Comparison of ENCODE assay signal across 17 mouse cellular contexts in the genomic region with DNA sequence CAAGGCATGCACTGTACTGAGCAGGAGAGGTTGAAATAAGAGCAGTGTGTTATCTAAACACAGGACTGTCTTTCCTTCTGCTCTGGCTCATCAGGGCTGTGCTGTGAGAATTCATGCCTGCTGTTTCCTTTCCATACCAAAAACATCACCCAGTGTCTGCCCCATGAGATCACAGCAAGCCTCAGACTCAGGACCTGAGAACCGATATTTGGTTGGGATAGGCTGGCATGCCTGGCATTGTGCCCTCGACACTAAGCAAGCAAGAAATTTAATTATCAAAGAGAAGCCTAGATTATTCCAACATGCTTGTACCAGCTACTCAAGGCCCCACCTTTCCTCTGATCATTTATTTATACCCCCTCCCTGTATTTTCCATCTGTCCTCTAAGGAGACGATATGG. TPM values are rescaled to one million over a fixed set of nuclear protein-coding genes. Genes with fewer than 3 reads are reported as not detected.
DNase-seq lines count a peak whose midpoint lies in the region; ATAC-seq and TF ChIP-seq lines count a peak whose summit lies in the region.
"Had no signal": no experiment of that assay in that cellular context is flagged by ENCODE, and none has a peak within 500 bp of the region (broad histone marks: within the 10 kb centered on the region; RNA-seq: fewer than 3 reads in every experiment).

No protein-coding gene starts in this region.

- 48% methylated on average over 3 of the region's 3 CpGs for WGBS in forebrain, postnatal 0 days
- WGBS in forebrain, embryonic 12.5 days, result 82% methylated on average over 3 of the region's 3 CpGs
- 77% methylated on average over 3 of the region's 3 CpGs for WGBS in liver, embryonic 11.5 days
- 81% methylated on average over 3 of the region's 3 CpGs for WGBS in liver, postnatal 0 days (ENCODE audit: insufficient replicate concordance)
- WGBS in embryonic facial prominence, embryonic 13.5 days, result 65% methylated on average over 3 of the region's 3 CpGs
- WGBS in liver, embryonic 13.5 days (ENCODE audit: insufficient replicate concordance), result 76% methylated on average over 3 of the region's 3 CpGs

- H3K27ac ChIP-seq in forebrain, postnatal 0 days (ENCODE audit: low read depth, low read length), result no peak overlapping the region
- H3K27ac ChIP-seq in forebrain, embryonic 12.5 days, result no peak overlapping the region
- H3K27ac ChIP-seq in liver, embryonic 11.5 days (ENCODE audit: low read depth, low read length), result no peak overlapping the region
- no peak overlapping the region for H3K27ac ChIP-seq in liver, postnatal 0 days (ENCODE audit: low read depth)
- no peak overlapping the region for H3K27ac ChIP-seq in embryonic facial prominence, embryonic 13.5 days
- no peak overlapping the region for H3K27ac ChIP-seq in liver, embryonic 13.5 days
- H3K27ac ChIP-seq: hindbrain, embryonic 10.5 days; kidney, embryonic 15.5 days; lung, embryonic 15.5 days; macrophage had no signal

- no peaks in the 10 kb centered on the region for H3K36me3 ChIP-seq in forebrain, postnatal 0 days (ENCODE audit: insufficient read depth)
- H3K36me3 ChIP-seq in forebrain, embryonic 12.5 days (replicated peaks), result no peaks in the 10 kb centered on the region
- H3K36me3 ChIP-seq in liver, embryonic 11.5 days (ENCODE audit: control insufficient read depth, insufficient read depth, low read length), result no peaks in the 10 kb centered on the region
- H3K36me3 ChIP-seq in liver, postnatal 0 days (replicated peaks; ENCODE audit: insufficient read depth, low read length), result no peaks in the 10 kb centered on the region
- H3K36me3 ChIP-seq in embryonic facial prominence, embryonic 13.5 days, result no peaks in the 10 kb centered on the region
- no peaks in the 10 kb centered on the region for H3K36me3 ChIP-seq in liver, embryonic 13.5 days
- H3K36me3 ChIP-seq: kidney, embryonic 15.5 days; lung, embryonic 15.5 days had no signal

- H3K4me3 ChIP-seq in forebrain, postnatal 0 days (ENCODE audit: low read depth, low read length), result no peak overlapping the region
- no peak overlapping the region for H3K4me3 ChIP-seq in forebrain, embryonic 12.5 days (replicated peaks)
- H3K4me3 ChIP-seq in liver, embryonic 11.5 days (ENCODE audit: low read depth, low read length), result no peak overlapping the region
- H3K4me3 ChIP-seq in liver, postnatal 0 days (ENCODE audit: low read depth, low read length), result no peak overlapping the region
- H3K4me3 ChIP-seq in embryonic facial prominence, embryonic 13.5 days, result no peak overlapping the region
- H3K4me3 ChIP-seq in liver, embryonic 13.5 days (replicated peaks), result no peak overlapping the region

- no peak overlapping the region for H3K9ac ChIP-seq in forebrain, postnatal 0 days
- H3K9ac ChIP-seq in forebrain, embryonic 12.5 days, result no peak overlapping the region
- no peak overlapping the region for H3K9ac ChIP-seq in liver, embryonic 11.5 days (ENCODE audit: low read depth, low read length)
- no peak overlapping the region for H3K9ac ChIP-seq in liver, postnatal 0 days (replicated peaks)
- no peak overlapping the region for H3K9ac ChIP-seq in embryonic facial prominence, embryonic 13.5 days
- H3K9ac ChIP-seq in liver, embryonic 13.5 days, result no peak overlapping the region
- H3K9ac ChIP-seq: kidney, embryonic 15.5 days; lung, embryonic 15.5 days had no signal

- DNase-seq in forebrain, postnatal 0 days, result no peak
- DNase-seq in liver, embryonic 11.5 days (ENCODE audit: low spot score), result no peak
- no peak for DNase-seq in liver, postnatal 0 days
- DNase-seq in liver, embryonic 13.5 days, result no peak
- no peak for DNase-seq in kidney, adult 8-10 months
- DNase-seq: adrenal gland, postnatal 10 days; B cell, adult 2 months; cerebellum, adult 11 months; gastrocnemius, postnatal 10 days; heart, adult 18-20 months; right cerebral cortex, adult 18-20 months had no signal

- no peak for TF ChIP-seq CTCF in forebrain, postnatal 0 days (IDR thresholded peaks at IDR 0.05; ENCODE audit: low read depth)
- no peak for TF ChIP-seq CTCF in liver, postnatal 0 days (IDR thresholded peaks at IDR 0.05; ENCODE audit: low read depth)

- no peak for TF ChIP-seq EP300 in liver, postnatal 0 days (IDR thresholded peaks at IDR 0.05; ENCODE audit: low read depth)

- H3K4me2 ChIP-seq in forebrain, postnatal 0 days (ENCODE audit: low read depth), result peak overlapping the region; percentile 47; the same call in 1 of the 2 replicates
- H3K4me2 ChIP-seq in forebrain, embryonic 12.5 days, result no peak overlapping the region
- peak overlapping the region; percentile 51; the same call in 1 of the 2 replicates for H3K4me2 ChIP-seq in liver, embryonic 11.5 days
- H3K4me2 ChIP-seq in liver, postnatal 0 days (ENCODE audit: low read depth, low read length), result no peak overlapping the region
- H3K4me2 ChIP-seq in embryonic facial prominence, embryonic 13.5 days, result 0 out of 2 replicates have a peak overlapping the region, but pooled peaks have one; percentile 49
- H3K4me2 ChIP-seq in liver, embryonic 13.5 days, result peak overlapping the region; percentile 49

- no peaks in the 10 kb centered on the region for H3K9me3 ChIP-seq in forebrain, postnatal 0 days (ENCODE audit: low read length)
- peaks cover 2% of the 10 kb centered on the region; the same call in 1 of the 2 replicates for H3K9me3 ChIP-seq in forebrain, embryonic 12.5 days
- H3K9me3 ChIP-seq in liver, embryonic 11.5 days (ENCODE audit: control insufficient read depth, low read length), result no peaks in the 10 kb centered on the region
- H3K9me3 ChIP-seq in liver, postnatal 0 days (ENCODE audit: low read length), result no peaks in the 10 kb centered on the region; the same call in 1 of the 2 replicates
- H3K9me3 ChIP-seq in embryonic facial prominence, embryonic 13.5 days, result no peaks in the 10 kb centered on the region
- no peaks in the 10 kb centered on the region for H3K9me3 ChIP-seq in liver, embryonic 13.5 days (replicated peaks)
- H3K9me3 ChIP-seq: hindbrain, embryonic 10.5 days; kidney, embryonic 15.5 days; lung, embryonic 15.5 days had no signal

- H3K4me1 ChIP-seq in forebrain, postnatal 0 days (ENCODE audit: insufficient read depth), result no peaks in the 10 kb centered on the region
- peaks cover 20% of the 10 kb centered on the region; the same call in 1 of the 2 replicates for H3K4me1 ChIP-seq in forebrain, embryonic 12.5 days
- H3K4me1 ChIP-seq in liver, embryonic 11.5 days (replicated peaks; ENCODE audit: control insufficient read depth, insufficient read depth, low read length), result no peaks in the 10 kb centered on the region; the same call in 1 of the 2 replicates
- no peaks in the 10 kb centered on the region for H3K4me1 ChIP-seq in liver, postnatal 0 days (ENCODE audit: insufficient read depth)
- H3K4me1 ChIP-seq in embryonic facial prominence, embryonic 13.5 days, result peaks cover 5% of the 10 kb centered on the region; the same call in 1 of the 2 replicates
- peaks cover 2% of the 10 kb centered on the region for H3K4me1 ChIP-seq in liver, embryonic 13.5 days (replicated peaks)
- H3K4me1 ChIP-seq: lung, embryonic 15.5 days had no signal

- no peak for ATAC-seq in forebrain, postnatal 0 days
- ATAC-seq in forebrain, embryonic 12.5 days (ENCODE audit: low FRiP score), result no peak
- no peak for ATAC-seq in liver, embryonic 11.5 days (replicated peaks; ENCODE audit: low FRiP score)
- ATAC-seq in liver, postnatal 0 days, result no peak
- no peak for ATAC-seq in embryonic facial prominence, embryonic 13.5 days (ENCODE audit: insufficient number of reproducible peaks, insufficient read depth, low FRiP score, low TSS enrichment, low read depth)
- no peak for ATAC-seq in liver, embryonic 13.5 days (ENCODE audit: low read depth)

- H3K27me3 ChIP-seq in forebrain, postnatal 0 days (ENCODE audit: insufficient read depth, low read length), result no peaks in the 10 kb centered on the region
- no peaks in the 10 kb centered on the region for H3K27me3 ChIP-seq in forebrain, embryonic 12.5 days
- no peaks in the 10 kb centered on the region for H3K27me3 ChIP-seq in liver, embryonic 11.5 days (replicated peaks; ENCODE audit: control insufficient read depth, insufficient read depth, low read length)
- H3K27me3 ChIP-seq in liver, postnatal 0 days (ENCODE audit: insufficient read depth, low read length), result no peaks in the 10 kb centered on the region
- H3K27me3 ChIP-seq in embryonic facial prominence, embryonic 13.5 days, result no peaks in the 10 kb centered on the region
- no peaks in the 10 kb centered on the region for H3K27me3 ChIP-seq in liver, embryonic 13.5 days
- H3K27me3 ChIP-seq: kidney, embryonic 15.5 days; lung, embryonic 15.5 days had no signal

RNA-seq across cellular contexts. Expression of gene Lyrm2, which starts 34.5 kb away (rescaled TPM):
- 103 and 105 TPM in 2 replicates for total RNA-seq in forebrain, postnatal 0 days (2014; rRNA removed)
- 108 and 122 TPM in 2 replicates for polyA plus RNA-seq in forebrain, postnatal 0 days (2015; fragmentation: Nextera tagmentation; extraction: Ambion mirVana)
- polyA plus RNA-seq in forebrain, embryonic 12.5 days (2016; fragmentation: Nextera tagmentation; extraction: Ambion mirVana), result 164 and 166 TPM in 2 replicates
- polyA plus RNA-seq in liver, embryonic 11.5 days (2014; fragmentation: Nextera tagmentation; extraction: Ambion mirVana), result 56.7 and 68.0 TPM in 2 replicates
- polyA plus RNA-seq in liver, postnatal 0 days (2015; fragmentation: Nextera tagmentation; extraction: Ambion mirVana), result 46.3 and 48.6 TPM in 2 replicates
- 136 and 140 TPM in 2 replicates for polyA plus RNA-seq in embryonic facial prominence, embryonic 13.5 days (2015; fragmentation: Nextera tagmentation; extraction: Ambion mirVana)
- 37.6 and 39.3 TPM in 2 replicates for polyA plus RNA-seq in liver, embryonic 13.5 days (2015; fragmentation: Nextera tagmentation; extraction: Ambion mirVana)

Comparison
In these comparisons a context has a peak if more than half of its experiments do, and no peak if none do; other contexts are left out.
1. H3K4me2 ChIP-seq: peak in forebrain, postnatal 0 days (single experiment), liver, embryonic 11.5 days (single experiment), embryonic facial prominence, embryonic 13.5 days (single experiment) and liver, embryonic 13.5 days (single experiment); none in forebrain, embryonic 12.5 days (single experiment) and liver, postnatal 0 days (single experiment).